Mouse (Mus musculus) erythroblast, embryonic 14.5 days (primary cell): ENCODE results near the gene Use1.

Experiments
- GATA1 ChIP-seq: IDR thresholded peaks from 2 replicates; pipeline ENCODE4 v1.6.1; 2012; ENCODE audit warnings: low read length, inconsistent platforms, mixed read lengths
- TAL1 ChIP-seq: IDR thresholded peaks from 3 replicates; pipeline ENCODE4 v1.6.1; 2012; ENCODE audit warnings: low read length, inconsistent platforms, mixed read lengths

DNA sequence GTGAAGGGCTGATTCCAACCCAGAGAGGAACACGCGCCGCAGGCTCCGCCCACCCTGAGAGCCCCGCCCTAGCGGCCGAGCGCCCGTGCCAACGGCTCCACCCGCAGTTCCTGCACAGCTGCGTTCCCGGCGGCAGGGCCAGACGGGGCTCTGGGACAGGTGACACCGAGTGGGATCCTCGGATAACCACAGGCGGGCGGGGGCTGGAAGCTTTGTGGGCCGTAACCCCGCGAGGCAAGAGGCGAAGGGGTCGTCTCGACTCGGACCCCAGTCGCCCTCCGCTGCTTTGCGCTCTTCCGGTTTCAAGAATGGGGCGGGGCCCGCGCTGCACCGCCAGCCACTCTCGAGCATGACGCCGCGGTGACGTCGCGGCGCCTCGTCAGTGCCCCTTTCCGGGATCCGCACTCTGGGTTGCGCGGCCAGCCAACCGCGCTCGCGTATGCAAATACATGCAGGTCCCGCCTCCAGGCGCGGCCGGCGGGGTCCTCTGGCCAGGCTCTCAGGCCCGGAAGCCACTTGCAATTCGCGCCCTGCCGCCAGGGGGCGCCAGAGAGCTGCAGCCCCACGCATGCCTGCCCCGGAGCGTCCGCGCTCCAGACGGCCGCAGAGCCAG lies 4.7 kb downstream of the Use1 start, which contains the start of gene Ocel1:
- TF ChIP-seq TAL1 (no peak), GATA1 (no peak)
